Comparison of ENCODE assay signal across 21 mouse cellular contexts in the genomic region with DNA sequence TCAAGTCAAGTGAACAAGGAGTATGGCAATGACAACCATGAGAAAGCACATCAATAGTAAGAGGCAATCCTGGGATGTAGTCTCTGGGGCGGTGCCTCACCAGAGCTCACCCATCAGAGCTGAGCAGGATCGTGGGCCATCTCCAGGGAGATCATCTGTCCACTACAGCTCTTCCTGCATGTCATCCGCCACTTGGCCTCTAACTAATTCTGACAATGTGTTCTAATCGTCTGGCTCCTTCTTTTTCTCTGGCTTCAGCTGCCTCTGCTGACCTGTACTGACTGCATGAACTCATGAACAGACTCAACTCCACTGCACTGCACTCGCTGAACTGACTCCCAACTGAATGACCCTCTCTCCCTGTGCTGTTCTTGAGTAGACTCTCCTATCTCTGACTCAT.
DNase-seq lines count a peak whose midpoint lies in the region; ATAC-seq lines count a peak whose summit lies in the region.
"Had no signal": no experiment of that assay in that cellular context is flagged by ENCODE, and none has a peak within 500 bp of the region (broad histone marks: within the 10 kb centered on the region; RNA-seq: fewer than 3 reads in every experiment).

No protein-coding gene starts in this region.

- H3K4me2 ChIP-seq in midbrain, embryonic 11.5 days: no peak overlapping the region
- H3K4me2 ChIP-seq in midbrain, embryonic 13.5 days (replicated peaks): no peak overlapping the region

- no peak for ATAC-seq in midbrain, embryonic 11.5 days (ENCODE audit: low FRiP score)
- no peak for ATAC-seq in midbrain, embryonic 13.5 days
- ATAC-seq: activated CD4-positive, CD25-positive, alpha-beta regulatory T cell, adult 4 months; CD4-positive, CD25-positive, alpha-beta regulatory T cell, adult 4 months; Patski had no signal

- no peaks in the 10 kb centered on the region for H3K9me3 ChIP-seq in heart, embryonic 10.5 days
- H3K9me3 ChIP-seq in midbrain, embryonic 11.5 days (ENCODE audit: control insufficient read depth, low read length): no peaks in the 10 kb centered on the region
- no peaks in the 10 kb centered on the region for H3K9me3 ChIP-seq in midbrain, embryonic 13.5 days
- H3K9me3 ChIP-seq: G1E had no signal

- H3K27me3 ChIP-seq in heart, embryonic 10.5 days (ENCODE audit: insufficient read depth, poor library complexity, severe bottlenecking): no peaks in the 10 kb centered on the region
- H3K27me3 ChIP-seq in midbrain, embryonic 11.5 days (ENCODE audit: control insufficient read depth, insufficient read depth, low read length): no peaks in the 10 kb centered on the region
- no peaks in the 10 kb centered on the region for H3K27me3 ChIP-seq in midbrain, embryonic 13.5 days
- H3K27me3 ChIP-seq: CH12.LX, Patski had no signal

- peak; percentile 71 for DNase-seq in heart, adult 11 months
- no peak for DNase-seq in heart, postnatal 10 days
- DNase-seq in heart, embryonic 10.5 days (ENCODE audit: low spot score): peak; percentile 66
- no peak for DNase-seq in heart, postnatal 4 days
- peak; percentile 51 for DNase-seq in midbrain, embryonic 11.5 days (ENCODE audit: low spot score, missing footprints)
- DNase-seq: adrenal gland, adult 2 months; adrenal gland, adult 8-10 months; adrenal gland, postnatal 10 days; adrenal gland, postnatal 14 days; adrenal gland, postnatal 25 days; adrenal gland, postnatal 36 days; B cell, adult 2 months; cerebellum, adult 11 months; cerebellum, adult 11-12 months; cerebellum, adult 18-20 months had no signal

- intact Hi-C loops in heart, postnatal 10 days (cut with DNase I): no loop called here

- WGBS in heart, embryonic 10.5 days: 68% methylated on average over 5 of the region's 5 CpGs
- WGBS in midbrain, embryonic 11.5 days: 79% methylated on average over 5 of the region's 5 CpGs
- 70% methylated on average over 5 of the region's 5 CpGs for WGBS in midbrain, embryonic 13.5 days

- H3K27ac ChIP-seq in heart, embryonic 10.5 days: no peak overlapping the region
- no peak overlapping the region for H3K27ac ChIP-seq in midbrain, embryonic 11.5 days (ENCODE audit: low read depth, low read length)
- H3K27ac ChIP-seq in midbrain, embryonic 13.5 days: no peak overlapping the region

- no peak overlapping the region for H3K9ac ChIP-seq in midbrain, embryonic 11.5 days (ENCODE audit: low read length)
- no peak overlapping the region for H3K9ac ChIP-seq in midbrain, embryonic 13.5 days (replicated peaks)

- H3K36me3 ChIP-seq in heart, embryonic 10.5 days: no peaks in the 10 kb centered on the region
- no peaks in the 10 kb centered on the region for H3K36me3 ChIP-seq in midbrain, embryonic 11.5 days (ENCODE audit: control insufficient read depth, insufficient read depth, low read length)
- H3K36me3 ChIP-seq in midbrain, embryonic 13.5 days: no peaks in the 10 kb centered on the region
- H3K36me3 ChIP-seq: G1E had no signal

- no peak overlapping the region for H3K4me3 ChIP-seq in heart, embryonic 10.5 days
- no peak overlapping the region for H3K4me3 ChIP-seq in midbrain, embryonic 11.5 days (ENCODE audit: low read depth, low read length)
- no peak overlapping the region for H3K4me3 ChIP-seq in midbrain, embryonic 13.5 days (replicated peaks)

- H3K4me1 ChIP-seq in heart, embryonic 10.5 days: no peaks in the 10 kb centered on the region
- H3K4me1 ChIP-seq in midbrain, embryonic 11.5 days (ENCODE audit: control insufficient read depth, insufficient read depth, low read length): no peaks in the 10 kb centered on the region
- H3K4me1 ChIP-seq in midbrain, embryonic 13.5 days (replicated peaks): no peaks in the 10 kb centered on the region

Comparison
In these comparisons a context has a peak if more than half of its experiments do, and no peak if none do; other contexts are left out.
1. DNase-seq: peak in heart, adult 11 months (single experiment), heart, embryonic 10.5 days (single experiment) and midbrain, embryonic 11.5 days (single experiment); none in heart, postnatal 10 days (0 of 2) and heart, postnatal 4 days (single experiment).